Mouse (Mus musculus) embryonic facial prominence, embryonic 12.5 days (tissue): Measurements from ENCODE around the gene Gpr37l1. TPM values are rescaled to one million over a fixed set of nuclear protein-coding genes. Genes with fewer than 3 reads are reported as not detected.
A peak's percentile ranks its signal among the peaks of the same experiment; 100 is the strongest.
"Not testable (repeated sequence)": the region's sequence is repeated elsewhere in the genome, so short reads cannot be mapped to it uniquely, and the experiment has no call there.

ENCODE experiments used
- ATAC-seq: fragments of 200-750 bp; cut with Nextera tagmentation; 2 replicates; pipeline ENCODE4 v1.8.0; 2017; ENCODE audit not compliant: insufficient number of reproducible peaks, insufficient read depth, low FRiP score, low TSS enrichment
- H3K27ac ChIP-seq: fragments of 300-500 bp; sonication (generic); 2 replicates; pipeline ENCODE4 v1.5.1; 2016; ENCODE audit warnings: mild to moderate bottlenecking
- H3K27me3 ChIP-seq: fragments of 300-500 bp; sonication (generic); 2 replicates; pipeline ENCODE4 v1.6.1; 2016; ENCODE audit warnings: mild to moderate bottlenecking, moderate library complexity
- H3K36me3 ChIP-seq: fragments of 300-500 bp; sonication (generic); 2 replicates; pipeline ENCODE4 v1.6.1; 2016; ENCODE audit warnings: mild to moderate bottlenecking
- H3K4me1 ChIP-seq: fragments of 300-500 bp; sonication (generic); 2 replicates; pipeline ENCODE4 v1.6.1; 2016
- H3K4me2 ChIP-seq: fragments of 300-500 bp; sonication (generic); replicated peaks from 2 replicates; pipeline ENCODE4 v1.6.1; 2016; ENCODE audit warnings: mild to moderate bottlenecking, moderate library complexity
- H3K4me3 ChIP-seq: fragments of 300-500 bp; sonication (generic); 2 replicates; pipeline ENCODE4 v1.5.1; 2016; ENCODE audit warnings: mild to moderate bottlenecking
- H3K9ac ChIP-seq: fragments of 300-500 bp; sonication (generic); 2 replicates; pipeline ENCODE4 v1.6.1; 2016; ENCODE audit warnings: mild to moderate bottlenecking, moderate library complexity
- H3K9me3 ChIP-seq: fragments of 300-500 bp; sonication (generic); 2 replicates; pipeline ENCODE4 v1.6.1; 2016; ENCODE audit warnings: mild to moderate bottlenecking, moderate library complexity
- WGBS: fragments of 180-500 bp; shearing (Covaris S2); methylation state at CpG from one replicate; pipeline ENCODE4 v1.1.7; 2016; 5-methylcytosine and 5-hydroxymethylcytosine counted together
- polyA plus RNA-seq: library from polyadenylated mRNA; unstranded; fragments of >200 nt; fragmentation: Nextera tagmentation; extraction: Ambion mirVana; gene quantifications from 2 replicates; pipeline ENCODE4 v1.2.1, GENCODE M21; 2016

Gene Gpr37l1
- polyA plus RNA-seq, 1 experiment from 2014 or later = not detected

GRCm38 (mm10) chr1:135129543-135130183, 37.8 kb downstream of the Gpr37l1 start:
- H3K4me3 ChIP-seq = no peak overlapping the region
- no peaks in the 10 kb centered on the region for H3K9me3 ChIP-seq
- WGBS = 66% methylated on average over 9 of the region's 9 CpGs
- peaks cover 8% of the 10 kb centered on the region; the same call in 1 of the 2 replicates for H3K27me3 ChIP-seq
- no peak for ATAC-seq
- no peaks in the 10 kb centered on the region for H3K36me3 ChIP-seq
- H3K4me1 ChIP-seq = peaks cover 58% of the 10 kb centered on the region
- H3K4me2 ChIP-seq = no peak overlapping the region
- H3K27ac ChIP-seq = peak overlapping the region; percentile 23; the same call in 1 of the 2 replicates
- no peak overlapping the region; the same call in 1 of the 2 replicates for H3K9ac ChIP-seq

- Histone ChIP-seq H3K9me3 (no peaks in the 10 kb centered on the region), H3K27ac (no peak overlapping the region), H3K4me2 (no peak overlapping the region), H3K9ac (no peak overlapping the region; the same call in 1 of the 2 replicates), H3K4me1 (peaks cover 58% of the 10 kb centered on the region), H3K4me3 (no peak overlapping the region), H3K36me3 (no peaks in the 10 kb centered on the region), H3K27me3 (peaks cover 8% of the 10 kb centered on the region; the same call in 1 of the 2 replicates)
- no peak for ATAC-seq
- 32% methylated on average over 9 of the region's 9 CpGs for WGBS
Measured at GRCm38 (mm10) chr1:135128986-135129385, 38.5 kb downstream of the Gpr37l1 start.

GRCm38 (mm10) chr1:135128011-135128441, 39.5 kb downstream of the Gpr37l1 start:
- Histone ChIP-seq H3K36me3 (no peaks in the 10 kb centered on the region), H3K4me2 (no peak overlapping the region), H3K27me3 (peaks cover 8% of the 10 kb centered on the region; the same call in 1 of the 2 replicates), H3K4me1 (peaks cover 58% of the 10 kb centered on the region), H3K4me3 (no peak overlapping the region), H3K27ac (peak overlapping the region; percentile 86), H3K9me3 (no peaks in the 10 kb centered on the region), H3K9ac (no peak overlapping the region)
- 0 out of 2 replicates have a peak, but pooled peaks have one; percentile 50 for ATAC-seq
- WGBS = 41% methylated on average over 6 of the region's 6 CpGs

- peak overlapping the region; percentile 86 for H3K27ac ChIP-seq
- 30% methylated on average over 4 of the region's 4 CpGs for WGBS
- H3K9me3 ChIP-seq = no peaks in the 10 kb centered on the region
- no peak overlapping the region for H3K4me2 ChIP-seq
- H3K27me3 ChIP-seq = peaks cover 8% of the 10 kb centered on the region; the same call in 1 of the 2 replicates
- peak overlapping the region; percentile 7; the same call in 1 of the 2 replicates for H3K9ac ChIP-seq
- no peaks in the 10 kb centered on the region for H3K36me3 ChIP-seq
- ATAC-seq = no peak
- no peak overlapping the region for H3K4me3 ChIP-seq
- H3K4me1 ChIP-seq = peaks cover 51% of the 10 kb centered on the region
Measured at GRCm38 (mm10) chr1:135126443-135127027, 40.9 kb downstream of the Gpr37l1 start.

GRCm38 (mm10) chr1:135125990-135126389, 41.5 kb downstream of the Gpr37l1 start:
- H3K4me2 ChIP-seq = peak overlapping the region; percentile 23; the same call in 1 of the 2 replicates
- no peaks in the 10 kb centered on the region for H3K36me3 ChIP-seq
- no peak for ATAC-seq
- H3K9me3 ChIP-seq = no peaks in the 10 kb centered on the region
- H3K4me3 ChIP-seq = no peak overlapping the region
- WGBS = 51% methylated on average over 8 of the region's 8 CpGs
- peaks cover 8% of the 10 kb centered on the region; the same call in 1 of the 2 replicates for H3K27me3 ChIP-seq
- peak overlapping the region; percentile 86 for H3K27ac ChIP-seq
- H3K4me1 ChIP-seq = peaks cover 45% of the 10 kb centered on the region
- H3K9ac ChIP-seq = no peak overlapping the region

GRCm38 (mm10) chr1:135124573-135125363, 42.7 kb downstream of the Gpr37l1 start:
- H3K4me2 ChIP-seq = no peak overlapping the region
- no peak overlapping the region for H3K4me3 ChIP-seq
- H3K9ac ChIP-seq = no peak overlapping the region
- H3K27ac ChIP-seq = no peak overlapping the region
- H3K27me3 ChIP-seq = peaks cover 8% of the 10 kb centered on the region; the same call in 1 of the 2 replicates
- no peaks in the 10 kb centered on the region for H3K36me3 ChIP-seq
- 92% methylated on average over 8 of the region's 8 CpGs for WGBS
- H3K9me3 ChIP-seq = no peaks in the 10 kb centered on the region
- peaks cover 43% of the 10 kb centered on the region for H3K4me1 ChIP-seq
- ATAC-seq = no peak

GRCm38 (mm10) chr1:135112661-135113060, 54.8 kb downstream of the Gpr37l1 start:
- no peak for ATAC-seq
- H3K27ac ChIP-seq = no peak overlapping the region
- H3K27me3 ChIP-seq = no peaks in the 10 kb centered on the region
- WGBS = 15% methylated on average over 8 of the region's 8 CpGs
- H3K9ac ChIP-seq = no peak overlapping the region
- no peaks in the 10 kb centered on the region for H3K9me3 ChIP-seq
- no peaks in the 10 kb centered on the region for H3K4me1 ChIP-seq
- H3K36me3 ChIP-seq = no peaks in the 10 kb centered on the region
- H3K4me2 ChIP-seq = no peak overlapping the region
- H3K4me3 ChIP-seq = no peak overlapping the region

GRCm38 (mm10) chr1:135111271-135111670, 56.2 kb downstream of the Gpr37l1 start:
- H3K27ac ChIP-seq, H3K4me1 ChIP-seq, ATAC-seq, H3K27me3 ChIP-seq, H3K4me3 ChIP-seq, H3K4me2 ChIP-seq, H3K36me3 ChIP-seq, H3K9me3 ChIP-seq, H3K9ac ChIP-seq: not testable (repeated sequence)
- 67% methylated on average over 5 of the region's 5 CpGs for WGBS

Other genes starting within 250 kb of the Gpr37l1 start
- 9.6 and 10.8 TPM in 2 replicates for gene Ppp1r12b, start 211.7 kb downstream of the Gpr37l1 start, polyA plus RNA-seq
- 34.8 and 35.6 TPM in 2 replicates for gene Ube2t, start 205.1 kb downstream of the Gpr37l1 start, polyA plus RNA-seq
- gene Lgr6, start 62.4 kb downstream of the Gpr37l1 start, polyA plus RNA-seq = 3.5 and 3.9 TPM in 2 replicates
- gene Ptpn7, start 35.0 kb downstream of the Gpr37l1 start, polyA plus RNA-seq = 1.4 and 1.7 TPM in 2 replicates
- 78.6 and 81.2 TPM in 2 replicates for gene Arl8a, start 20.9 kb downstream of the Gpr37l1 start, polyA plus RNA-seq
- 5.5 and 6.6 TPM in 2 replicates for gene Elf3, start 90.9 kb upstream of the Gpr37l1 start, polyA plus RNA-seq
- 91.1 and 93.5 TPM in 2 replicates for gene Rnpep, start 116.4 kb upstream of the Gpr37l1 start, polyA plus RNA-seq
- 172 and 177 TPM in 2 replicates for gene Timm17a, start 146.1 kb upstream of the Gpr37l1 start, polyA plus RNA-seq
- 0.50 and 0.87 TPM in 2 replicates for gene Lmod1, start 157.1 kb upstream of the Gpr37l1 start, polyA plus RNA-seq
- gene Shisa4, start 207.6 kb upstream of the Gpr37l1 start, polyA plus RNA-seq = 43.5 and 43.6 TPM in 2 replicates